Mouse (Mus musculus): ENCODE data around the gene Bckdha.

DNA sequence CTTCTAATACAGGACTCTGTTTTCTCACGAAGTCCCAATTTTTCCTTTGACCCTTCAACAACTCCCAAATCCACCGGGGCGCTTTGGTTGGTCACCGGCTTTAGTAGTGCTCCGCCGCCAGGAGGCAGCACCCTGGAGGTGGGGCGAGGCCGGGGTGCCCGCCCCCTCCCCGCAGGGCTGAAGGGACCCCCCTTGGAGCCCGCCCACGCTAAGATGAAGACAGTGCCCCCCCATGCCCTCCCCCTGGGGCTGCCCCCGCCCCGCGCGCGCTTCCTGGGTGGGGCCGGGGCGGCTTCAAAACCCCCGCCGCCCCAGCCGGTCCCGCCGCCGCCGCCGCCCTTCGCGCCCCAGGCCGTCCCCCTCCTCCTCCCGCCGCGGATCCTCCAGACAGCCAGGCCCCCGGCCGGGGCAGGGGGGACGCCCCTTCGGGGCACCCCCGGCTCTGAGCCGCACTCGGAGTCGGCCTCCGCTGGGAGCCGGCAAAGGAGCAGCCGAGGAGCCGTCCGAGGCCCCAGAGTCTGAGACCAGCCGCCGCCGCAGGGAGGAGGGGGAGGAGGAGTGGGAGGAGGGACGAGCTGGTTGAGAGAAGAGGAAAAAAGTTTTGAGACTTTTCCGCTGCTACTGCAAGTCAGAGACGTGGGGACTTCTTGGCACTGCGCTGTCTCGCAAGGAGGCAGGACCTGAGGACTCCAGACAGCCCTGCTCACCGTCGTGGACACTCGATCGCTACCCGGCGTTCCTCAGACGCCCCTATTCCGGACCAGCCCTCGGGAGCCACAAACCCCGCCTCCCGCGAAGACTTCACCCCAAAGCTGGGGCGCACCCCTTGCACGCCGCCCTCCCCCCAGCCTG is 28.1 kb upstream of the Bckdha start, which contains the start of gene Tgfb1:
- TF ChIP-seq ZNF384 (IDR thresholded peaks at IDR 0.05; ENCODE audit: low read depth, low read length) (no peak), CHD2 (IDR thresholded peaks at IDR 0.05; ENCODE audit: low read depth, low read length) (no peak), MAFK (IDR thresholded peaks at IDR 0.05; ENCODE audit: insufficient read depth, low read depth, low read length) (no peak), ZC3H11A (IDR thresholded peaks at IDR 0.05; ENCODE audit: borderline replicate concordance, low read depth, low read length) (no peak), HCFC1 (IDR thresholded peaks at IDR 0.05; ENCODE audit: borderline replicate concordance, insufficient read depth, low read length) (no peak)
